Mouse (Mus musculus): ENCODE data around the gene Sc5d. TPM values are rescaled to one million over a fixed set of nuclear protein-coding genes. Genes with fewer than 3 reads are reported as not detected.

The Sc5d gene
- polyA plus RNA-seq (2012; rRNA removed) (38.3 and 51.0 TPM in 2 replicates), polyA plus RNA-seq (2014; fragmentation: Nextera tagmentation; extraction: Ambion mirVana) (41.2 and 46.4 TPM in 2 replicates)

GRCm38 (mm10) chr9:42264145-42264544 lies at the start of gene Sc5d:
Gene Sc5d (minus strand): TSS chr9:42264256.
- H3K27me3 ChIP-seq (ENCODE audit: control insufficient read depth, insufficient read depth, low read length) = no peaks in the 10 kb centered on the region
- peak within 1 kb of the TSS; percentile 79 for H3K4me3 ChIP-seq (replicated peaks; ENCODE audit: low read length)
- peak within 1 kb of the TSS; percentile 67 for H3K4me2 ChIP-seq (replicated peaks; ENCODE audit: low read depth, low read length, severe bottlenecking)
- H3K27ac ChIP-seq (replicated peaks; ENCODE audit: low read depth, low read length) = peak within 1 kb of the TSS; percentile 67
- no peaks in the 10 kb centered on the region for H3K9me3 ChIP-seq (ENCODE audit: control insufficient read depth, low read length)
- ATAC-seq (ENCODE audit: low FRiP score, low read depth) = peak; percentile 99
- peaks cover 17% of the 10 kb centered on the region for H3K4me1 ChIP-seq (ENCODE audit: control insufficient read depth, insufficient read depth, low read length)
- H3K9ac ChIP-seq (ENCODE audit: low read depth, low read length, severe bottlenecking) = peak within 1 kb of the TSS; percentile 83
- WGBS = under 1% methylated on average over 39 of the region's 49 CpGs
- 0 out of 2 replicates have a peak, but pooled peaks have one; percentile 67 for TF ChIP-seq POLR2A (IDR thresholded peaks at IDR 0.05; ENCODE audit: borderline replicate concordance, extremely low read depth, insufficient read depth, insufficient read length)
- peak; percentile 97 for DNase-seq (ENCODE audit: low spot score)
- peaks cover 9% of the 10 kb centered on the region for H3K36me3 ChIP-seq (ENCODE audit: control insufficient read depth, insufficient read depth, low read length)

- WGBS = 87% methylated on average over 3 of the region's 3 CpGs
- Histone ChIP-seq H3K4me3 (replicated peaks; ENCODE audit: low read length) (no peak overlapping the region), H3K27me3 (ENCODE audit: control insufficient read depth, insufficient read depth, low read length) (no peaks in the 10 kb centered on the region), H3K27ac (replicated peaks; ENCODE audit: low read depth, low read length) (no peak overlapping the region), H3K36me3 (ENCODE audit: control insufficient read depth, insufficient read depth, low read length) (no peaks in the 10 kb centered on the region), H3K4me1 (ENCODE audit: control insufficient read depth, insufficient read depth, low read length) (no peaks in the 10 kb centered on the region), H3K9ac (ENCODE audit: low read depth, low read length, severe bottlenecking) (no peak overlapping the region), H3K9me3 (ENCODE audit: control insufficient read depth, low read length) (no peaks in the 10 kb centered on the region), H3K4me2 (replicated peaks; ENCODE audit: low read depth, low read length, severe bottlenecking) (no peak overlapping the region)
- TF ChIP-seq POLR2A (IDR thresholded peaks at IDR 0.05; ENCODE audit: borderline replicate concordance, extremely low read depth, insufficient read depth, insufficient read length) = no peak
- ATAC-seq (ENCODE audit: low FRiP score, low read depth) = no peak
- DNase-seq (ENCODE audit: low spot score) = no peak
Measured at GRCm38 (mm10) chr9:42311311-42311710, 47.3 kb upstream of the Sc5d start.

GRCm38 (mm10) chr9:42303894-42304293 lies 39.8 kb upstream of the Sc5d start:
- Histone ChIP-seq H3K4me1 (ENCODE audit: control insufficient read depth, insufficient read depth, low read length) (no peaks in the 10 kb centered on the region), H3K36me3 (ENCODE audit: control insufficient read depth, insufficient read depth, low read length) (no peaks in the 10 kb centered on the region), H3K4me3 (replicated peaks; ENCODE audit: low read length) (no peak overlapping the region), H3K4me2 (replicated peaks; ENCODE audit: low read depth, low read length, severe bottlenecking) (no peak overlapping the region), H3K9ac (ENCODE audit: low read depth, low read length, severe bottlenecking) (no peak overlapping the region), H3K27me3 (ENCODE audit: control insufficient read depth, insufficient read depth, low read length) (no peaks in the 10 kb centered on the region), H3K27ac (replicated peaks; ENCODE audit: low read depth, low read length) (no peak overlapping the region), H3K9me3 (ENCODE audit: control insufficient read depth, low read length) (no peaks in the 10 kb centered on the region)
- 92% methylated on average over 4 of the region's 4 CpGs for WGBS
- no peak for TF ChIP-seq POLR2A (IDR thresholded peaks at IDR 0.05; ENCODE audit: borderline replicate concordance, extremely low read depth, insufficient read depth, insufficient read length)
- no peak for ATAC-seq (ENCODE audit: low FRiP score, low read depth)
- DNase-seq (ENCODE audit: low spot score) = no peak

GRCm38 (mm10) chr9:42301082-42301633 lies 37.1 kb upstream of the Sc5d start:
- H3K4me2 ChIP-seq (replicated peaks; ENCODE audit: low read depth, low read length, severe bottlenecking) = no peak overlapping the region
- WGBS = 80% methylated on average over 6 of the region's 6 CpGs
- no peak overlapping the region for H3K27ac ChIP-seq (replicated peaks; ENCODE audit: low read depth, low read length)
- no peak for DNase-seq (ENCODE audit: low spot score)
- TF ChIP-seq POLR2A (IDR thresholded peaks at IDR 0.05; ENCODE audit: borderline replicate concordance, extremely low read depth, insufficient read depth, insufficient read length) = no peak
- H3K4me1 ChIP-seq (ENCODE audit: control insufficient read depth, insufficient read depth, low read length) = no peaks in the 10 kb centered on the region
- no peaks in the 10 kb centered on the region for H3K36me3 ChIP-seq (ENCODE audit: control insufficient read depth, insufficient read depth, low read length)
- ATAC-seq (ENCODE audit: low FRiP score, low read depth) = no peak
- H3K9ac ChIP-seq (ENCODE audit: low read depth, low read length, severe bottlenecking) = no peak overlapping the region
- no peak overlapping the region for H3K4me3 ChIP-seq (replicated peaks; ENCODE audit: low read length)
- H3K9me3 ChIP-seq (ENCODE audit: control insufficient read depth, low read length) = no peaks in the 10 kb centered on the region
- no peaks in the 10 kb centered on the region for H3K27me3 ChIP-seq (ENCODE audit: control insufficient read depth, insufficient read depth, low read length)

- Histone ChIP-seq H3K36me3 (ENCODE audit: control insufficient read depth, insufficient read depth, low read length) (no peaks in the 10 kb centered on the region), H3K27me3 (ENCODE audit: control insufficient read depth, insufficient read depth, low read length) (no peaks in the 10 kb centered on the region), H3K9me3 (ENCODE audit: control insufficient read depth, low read length) (no peaks in the 10 kb centered on the region), H3K4me1 (ENCODE audit: control insufficient read depth, insufficient read depth, low read length) (no peaks in the 10 kb centered on the region), H3K4me3 (replicated peaks; ENCODE audit: low read length) (no peak overlapping the region), H3K4me2 (replicated peaks; ENCODE audit: low read depth, low read length, severe bottlenecking) (no peak overlapping the region), H3K27ac (replicated peaks; ENCODE audit: low read depth, low read length) (no peak overlapping the region), H3K9ac (ENCODE audit: low read depth, low read length, severe bottlenecking) (no peak overlapping the region)
- DNase-seq (ENCODE audit: low spot score) (no peak), ATAC-seq (ENCODE audit: low FRiP score, low read depth) (no peak)
- TF ChIP-seq POLR2A (IDR thresholded peaks at IDR 0.05; ENCODE audit: borderline replicate concordance, extremely low read depth, insufficient read depth, insufficient read length) = no peak
- WGBS = 86% methylated on average over 10 of the region's 10 CpGs
Measured at GRCm38 (mm10) chr9:42296297-42296922, 32.4 kb upstream of the Sc5d start.

All from limb, embryonic 14.5 days (tissue).